Mouse (Mus musculus): ENCODE measurements at regions not wholly inside any gene's neighbourhood (a gene's known extent, or its start where the extent isn't known, plus 50 kb on each side); places are given as distances from the start of the nearest gene placed in this dataset.

DNA sequence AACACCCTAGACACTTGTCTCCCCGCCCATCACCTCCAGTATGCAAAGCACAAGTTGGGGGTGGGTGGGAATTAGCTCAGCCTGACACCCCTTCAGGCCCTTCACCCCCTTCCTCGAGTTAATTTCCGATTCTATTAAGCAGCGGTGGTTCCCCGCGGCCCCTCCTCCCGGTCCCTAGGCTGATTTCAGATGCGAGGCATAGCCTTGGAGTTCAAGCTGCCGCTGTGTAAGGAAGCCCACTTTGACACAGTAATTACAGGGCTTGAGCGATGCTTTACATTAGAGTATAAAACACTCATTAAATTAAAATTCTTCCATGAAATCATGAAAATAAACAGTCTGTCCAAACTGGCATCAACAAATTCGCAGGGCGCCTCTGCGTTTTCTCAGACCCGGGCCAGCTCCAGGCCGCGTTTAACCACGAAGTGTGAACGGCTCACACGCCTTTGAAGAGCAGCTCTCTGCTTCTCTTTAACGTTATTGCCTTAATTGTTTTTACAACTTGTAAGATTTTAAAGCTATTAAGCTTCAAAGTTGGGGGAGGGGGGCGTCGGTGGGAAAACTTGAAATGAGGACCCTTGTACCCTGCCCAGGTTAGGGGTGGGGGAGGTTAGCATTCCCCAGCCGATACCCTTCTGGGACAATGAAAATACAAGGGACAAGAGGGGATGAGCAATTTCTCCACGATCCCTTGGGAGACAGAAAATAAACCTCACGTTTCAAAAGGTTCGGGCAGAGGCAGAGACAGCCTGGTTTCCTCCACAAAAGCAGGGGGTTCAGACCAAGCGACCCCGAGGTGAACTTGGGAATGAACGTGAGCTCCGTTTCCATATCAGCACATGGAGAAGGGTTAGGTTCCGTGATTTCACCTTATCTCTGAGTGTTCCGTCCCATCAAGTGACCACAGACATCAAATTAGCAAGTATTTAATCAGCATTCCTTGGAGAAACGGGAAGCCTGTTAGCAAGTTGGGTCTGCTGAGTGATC, 114.4 kb downstream of the Dicer1 start:
- peak; percentile 54 for DNase-seq (ENCODE audit: low spot score)

DNA sequence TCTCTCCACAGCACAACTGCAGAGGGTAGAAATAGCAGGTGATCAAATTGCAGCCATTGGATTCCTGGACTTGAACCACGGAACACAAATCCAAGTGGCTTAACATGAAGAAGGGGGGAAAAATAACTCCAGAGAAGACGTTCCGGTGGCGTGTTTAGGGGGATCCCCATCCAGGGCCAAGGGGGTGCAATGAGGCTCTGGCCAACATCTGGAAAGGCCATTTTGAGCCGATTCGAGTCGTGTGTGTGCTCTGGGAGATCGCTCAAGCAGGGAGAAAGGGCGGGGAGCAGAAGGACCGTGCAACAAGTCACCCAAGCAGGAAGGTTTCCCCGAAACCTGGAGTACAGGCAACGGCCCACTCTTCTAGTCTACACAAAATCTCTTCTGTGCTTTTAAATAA, 115.3 kb downstream of the Dicer1 start:
- DNase-seq (ENCODE audit: low spot score) (no peak), ATAC-seq (ENCODE audit: low FRiP score) (no peak)
- Histone ChIP-seq H3K27me3 (ENCODE audit: control insufficient read depth, insufficient read depth, low read length) (no peaks in the 10 kb centered on the region), H3K4me2 (replicated peaks) (no peak overlapping the region), H3K27ac (no peak overlapping the region; the same call in 1 of the 2 replicates), H3K9ac (no peak overlapping the region), H3K4me1 (replicated peaks; ENCODE audit: control insufficient read depth, insufficient read depth, low read length) (peaks cover 21% of the 10 kb centered on the region; the same call in 1 of the 2 replicates), H3K4me3 (replicated peaks; ENCODE audit: low read length) (no peak overlapping the region), H3K9me3 (ENCODE audit: control insufficient read depth, low read length) (no peaks in the 10 kb centered on the region), H3K36me3 (replicated peaks; ENCODE audit: control insufficient read depth, insufficient read depth) (no peaks in the 10 kb centered on the region)
- 54% methylated on average over 12 of the region's 12 CpGs for WGBS

More for the DNA sequence above, 114.4 kb downstream of the Dicer1 start:
- no peak overlapping the region for H3K9ac ChIP-seq
- peaks cover 21% of the 10 kb centered on the region; the same call in 1 of the 2 replicates for H3K4me1 ChIP-seq (replicated peaks; ENCODE audit: control insufficient read depth, insufficient read depth, low read length)
- H3K27ac ChIP-seq, result no peak overlapping the region; the same call in none of the 2 replicates
- ATAC-seq (ENCODE audit: low FRiP score), result peak; percentile 64; the same call in 1 of the 2 replicates
- peak overlapping the region; percentile 37 for H3K4me2 ChIP-seq (replicated peaks)
- no peak overlapping the region for H3K4me3 ChIP-seq (replicated peaks; ENCODE audit: low read length)
- no peaks in the 10 kb centered on the region for H3K27me3 ChIP-seq (ENCODE audit: control insufficient read depth, insufficient read depth, low read length)
- no peaks in the 10 kb centered on the region for H3K9me3 ChIP-seq (ENCODE audit: control insufficient read depth, low read length)
- WGBS, result 10% methylated on average over 33 of the region's 33 CpGs
- H3K36me3 ChIP-seq (replicated peaks; ENCODE audit: control insufficient read depth, insufficient read depth), result no peaks in the 10 kb centered on the region

DNA sequence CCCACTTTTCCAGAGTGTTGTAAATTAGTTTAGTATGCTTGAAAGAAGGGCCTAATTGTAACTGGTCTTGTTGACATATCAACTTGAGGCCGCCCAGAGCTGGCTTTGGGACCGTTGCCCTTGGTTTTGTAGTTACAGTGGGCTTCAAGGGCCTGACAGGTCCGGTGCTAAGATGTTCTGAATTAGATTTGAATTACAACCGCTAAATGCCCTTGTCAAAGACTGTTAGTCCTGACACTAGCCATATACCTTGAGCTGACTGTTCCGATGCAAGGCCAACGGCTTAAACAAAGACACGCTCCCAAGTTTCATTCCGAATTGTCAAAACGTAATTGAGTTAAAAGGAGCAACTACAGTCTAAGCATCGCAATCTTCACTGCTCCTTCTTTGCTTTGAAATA, 116.9 kb downstream of the Dicer1 start:
- Histone ChIP-seq H3K27me3 (ENCODE audit: control insufficient read depth, insufficient read depth, low read length) (no peaks in the 10 kb centered on the region), H3K27ac (no peak overlapping the region), H3K4me3 (replicated peaks; ENCODE audit: low read length) (no peak overlapping the region), H3K9me3 (ENCODE audit: control insufficient read depth, low read length) (no peaks in the 10 kb centered on the region), H3K4me2 (replicated peaks) (no peak overlapping the region), H3K4me1 (replicated peaks; ENCODE audit: control insufficient read depth, insufficient read depth, low read length) (peaks cover 21% of the 10 kb centered on the region; the same call in 1 of the 2 replicates), H3K36me3 (replicated peaks; ENCODE audit: control insufficient read depth, insufficient read depth) (no peaks in the 10 kb centered on the region), H3K9ac (no peak overlapping the region)
- DNase-seq (ENCODE audit: low spot score) (no peak), ATAC-seq (ENCODE audit: low FRiP score) (no peak)
- 75% methylated on average over 10 of the region's 10 CpGs for WGBS

DNA sequence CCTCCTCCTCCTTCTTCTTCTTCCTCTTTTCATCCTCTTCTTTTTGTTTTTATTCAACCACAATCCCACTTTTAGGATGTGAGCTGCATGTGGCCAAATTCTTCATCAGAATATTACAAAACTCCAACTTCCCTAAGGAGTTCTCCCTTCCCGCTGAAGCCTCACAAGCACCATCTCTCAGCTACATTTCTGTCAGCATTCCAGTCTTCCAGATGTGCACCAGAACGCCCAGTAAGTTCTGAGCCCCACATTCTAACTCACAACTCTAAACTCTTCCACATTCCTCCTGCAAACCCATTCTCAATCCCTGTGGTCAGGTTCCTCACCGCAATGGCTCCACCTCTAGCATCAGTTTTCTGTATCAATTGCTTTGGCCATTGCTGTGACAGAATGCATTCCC, 121.2 kb downstream of the Dicer1 start:
- Histone ChIP-seq H3K36me3 (replicated peaks; ENCODE audit: control insufficient read depth, insufficient read depth) (no peaks in the 10 kb centered on the region), H3K4me1 (replicated peaks; ENCODE audit: control insufficient read depth, insufficient read depth, low read length) (0 out of 2 replicates have a peak, but pooled peaks cover 4% of the 10 kb centered on the region), H3K27ac (no peak overlapping the region), H3K27me3 (ENCODE audit: control insufficient read depth, insufficient read depth, low read length) (no peaks in the 10 kb centered on the region), H3K9me3 (ENCODE audit: control insufficient read depth, low read length) (no peaks in the 10 kb centered on the region), H3K4me2 (replicated peaks) (no peak overlapping the region), H3K9ac (no peak overlapping the region), H3K4me3 (replicated peaks; ENCODE audit: low read length) (no peak overlapping the region)
- ATAC-seq (ENCODE audit: low FRiP score) (no peak), DNase-seq (ENCODE audit: low spot score) (no peak)
- WGBS, result 91% methylated on average over 3 of the region's 3 CpGs

DNA sequence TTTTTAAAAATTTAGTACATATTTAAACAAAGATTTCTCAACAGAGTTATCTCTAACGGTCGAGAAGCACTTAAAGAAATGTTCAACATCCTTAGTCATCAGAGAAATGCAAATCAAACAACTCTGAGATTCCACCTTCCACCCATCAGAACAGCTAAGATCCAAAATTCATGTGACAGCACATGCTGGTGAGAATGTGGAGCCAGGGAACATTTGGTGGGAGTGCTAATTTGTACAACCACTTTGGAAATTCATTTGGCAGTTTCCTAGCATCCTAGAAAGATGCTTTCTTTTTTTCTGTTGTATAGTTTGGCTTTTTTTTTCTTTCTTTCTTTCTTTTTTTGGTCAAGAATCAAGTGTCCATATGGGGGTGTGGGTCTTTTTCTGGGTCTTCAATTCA, 122.3 kb downstream of the Dicer1 start:
- no peak for ATAC-seq (ENCODE audit: low FRiP score)
- WGBS, result 96% methylated on average over 2 of the region's 2 CpGs
- DNase-seq (ENCODE audit: low spot score), result no peak

DNA sequence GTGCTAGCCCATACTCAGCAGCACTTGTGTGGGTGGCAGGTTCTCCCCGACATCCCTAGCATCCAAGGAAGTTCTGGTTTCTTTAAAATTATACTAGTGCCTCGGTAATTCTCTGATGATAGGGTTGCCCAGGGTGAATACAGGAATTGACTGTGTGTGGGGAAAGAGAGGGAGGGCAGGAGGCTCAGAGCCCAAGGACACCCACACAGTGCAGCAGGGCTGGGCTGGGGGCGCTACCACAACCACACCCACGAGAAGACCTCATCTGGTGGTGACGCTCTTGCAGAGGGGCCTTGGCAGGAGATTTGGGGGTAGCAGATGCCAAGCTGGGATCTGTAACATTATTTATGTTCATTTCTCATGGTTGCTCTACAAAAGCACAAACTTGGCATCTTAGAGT, 125.7 kb downstream of the Dicer1 start:
- Histone ChIP-seq H3K36me3 (replicated peaks; ENCODE audit: control insufficient read depth, insufficient read depth) (no peaks in the 10 kb centered on the region), H3K4me3 (replicated peaks; ENCODE audit: low read length) (no peak overlapping the region), H3K9ac (no peak overlapping the region), H3K4me1 (replicated peaks; ENCODE audit: control insufficient read depth, insufficient read depth, low read length) (no peaks in the 10 kb centered on the region), H3K27ac (no peak overlapping the region), H3K4me2 (replicated peaks) (no peak overlapping the region), H3K27me3 (ENCODE audit: control insufficient read depth, insufficient read depth, low read length) (no peaks in the 10 kb centered on the region), H3K9me3 (ENCODE audit: control insufficient read depth, low read length) (no peaks in the 10 kb centered on the region)
- ATAC-seq (ENCODE audit: low FRiP score) (no peak), DNase-seq (ENCODE audit: low spot score) (no peak)
- WGBS, result 95% methylated on average over 5 of the region's 5 CpGs

More for the DNA sequence above, 122.3 kb downstream of the Dicer1 start:
- no peak overlapping the region for H3K4me3 ChIP-seq (replicated peaks; ENCODE audit: low read length)
- H3K4me2 ChIP-seq (replicated peaks), result no peak overlapping the region
- H3K27ac ChIP-seq, result no peak overlapping the region
- H3K36me3 ChIP-seq (replicated peaks; ENCODE audit: control insufficient read depth, insufficient read depth), result no peaks in the 10 kb centered on the region
- H3K9me3 ChIP-seq (ENCODE audit: control insufficient read depth, low read length), result no peaks in the 10 kb centered on the region
- H3K4me1 ChIP-seq (replicated peaks; ENCODE audit: control insufficient read depth, insufficient read depth, low read length), result 0 out of 2 replicates have a peak, but pooled peaks cover 4% of the 10 kb centered on the region
- H3K27me3 ChIP-seq (ENCODE audit: control insufficient read depth, insufficient read depth, low read length), result no peaks in the 10 kb centered on the region
- H3K9ac ChIP-seq, result no peak overlapping the region

DNA sequence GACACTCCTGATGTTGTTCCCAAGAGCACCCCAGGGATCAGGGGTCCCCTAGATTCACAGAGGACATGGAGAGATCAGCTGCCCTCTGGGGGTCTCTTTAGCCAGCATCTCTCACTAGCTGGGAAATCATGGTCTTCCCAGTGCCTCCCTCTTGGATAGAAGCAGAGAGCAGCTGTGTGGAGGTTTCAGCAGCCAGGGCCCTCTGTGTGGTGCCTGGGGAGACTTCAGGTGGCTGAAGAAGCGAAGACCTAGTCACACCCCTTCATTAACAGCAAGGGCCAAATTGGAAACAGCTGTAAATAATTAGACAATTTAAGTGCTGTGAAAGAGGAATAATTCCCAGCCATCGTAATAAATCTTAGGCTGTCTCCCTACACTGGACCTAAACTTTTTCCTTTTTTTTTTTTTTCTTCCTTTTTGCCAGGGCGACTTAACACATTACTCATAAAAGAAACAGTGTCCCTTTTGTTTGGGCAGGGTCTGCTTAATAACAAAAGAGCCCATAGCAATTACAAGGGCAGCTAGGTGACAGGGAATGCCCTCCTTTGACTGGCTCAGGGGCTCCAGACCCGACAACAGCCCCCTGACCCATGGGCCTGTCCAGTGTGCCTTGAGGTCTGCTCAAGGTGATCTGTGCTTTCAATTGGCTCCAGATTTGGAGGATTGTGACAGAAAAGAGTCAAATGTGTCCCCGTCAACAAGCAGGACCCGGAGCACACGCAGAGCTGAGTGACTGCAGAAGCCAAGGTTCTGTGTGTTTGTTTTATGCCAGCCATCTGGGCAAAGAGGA, 127.7 kb downstream of the Dicer1 start:
- DNase-seq (ENCODE audit: low spot score) (no peak), ATAC-seq (ENCODE audit: low FRiP score) (no peak)
- 55% methylated on average over 7 of the region's 7 CpGs for WGBS
- Histone ChIP-seq H3K36me3 (replicated peaks; ENCODE audit: control insufficient read depth, insufficient read depth) (no peaks in the 10 kb centered on the region), H3K4me3 (replicated peaks; ENCODE audit: low read length) (no peak overlapping the region), H3K4me1 (replicated peaks; ENCODE audit: control insufficient read depth, insufficient read depth, low read length) (no peaks in the 10 kb centered on the region), H3K9ac (no peak overlapping the region), H3K27me3 (ENCODE audit: control insufficient read depth, insufficient read depth, low read length) (no peaks in the 10 kb centered on the region), H3K4me2 (replicated peaks) (no peak overlapping the region), H3K27ac (no peak overlapping the region), H3K9me3 (ENCODE audit: control insufficient read depth, low read length) (no peaks in the 10 kb centered on the region)

DNA sequence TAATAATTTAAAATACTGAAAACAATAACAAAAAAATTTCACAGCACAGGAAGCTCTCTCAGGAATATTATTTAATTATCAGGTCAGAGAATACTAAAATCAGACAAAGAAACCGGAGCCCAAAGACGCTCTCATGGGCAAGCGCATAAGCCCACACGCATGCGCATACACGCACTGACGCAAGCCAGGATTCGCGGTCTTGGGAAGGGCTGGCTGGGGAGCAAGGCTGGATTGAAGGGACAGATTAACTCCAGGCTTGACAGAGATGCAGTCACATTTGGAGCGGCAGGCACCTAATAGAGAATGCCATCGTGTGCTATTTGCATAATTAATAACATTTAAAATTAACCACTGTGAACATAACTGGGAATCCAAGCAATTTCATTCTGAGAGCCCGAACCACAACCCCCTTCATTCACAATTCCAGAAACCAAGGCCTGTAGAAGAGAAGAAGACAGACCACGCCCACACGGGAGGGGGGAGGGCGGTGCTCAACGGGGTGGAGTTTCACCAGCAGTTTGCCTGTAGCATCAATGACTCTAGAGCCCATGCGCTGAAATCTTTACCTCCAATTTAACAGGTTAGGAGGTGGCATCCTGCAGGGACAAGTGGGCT, 134.5 kb downstream of the Dicer1 start:
- H3K9ac ChIP-seq, result peak overlapping the region; percentile 50
- peak; percentile 90 for DNase-seq (ENCODE audit: low spot score)
- H3K4me2 ChIP-seq (replicated peaks), result peak overlapping the region; percentile 50
- 7% methylated on average over 17 of the region's 17 CpGs for WGBS
- no peaks in the 10 kb centered on the region for H3K27me3 ChIP-seq (ENCODE audit: control insufficient read depth, insufficient read depth, low read length)
- no peaks in the 10 kb centered on the region for H3K36me3 ChIP-seq (replicated peaks; ENCODE audit: control insufficient read depth, insufficient read depth)
- H3K9me3 ChIP-seq (ENCODE audit: control insufficient read depth, low read length), result no peaks in the 10 kb centered on the region
- no peaks in the 10 kb centered on the region; the same call in 1 of the 2 replicates for H3K4me1 ChIP-seq (replicated peaks; ENCODE audit: control insufficient read depth, insufficient read depth, low read length)
- ATAC-seq (ENCODE audit: low FRiP score), result peak; percentile 92
- peak overlapping the region; percentile 93 for H3K27ac ChIP-seq
- peak overlapping the region; percentile 17; the same call in 1 of the 2 replicates for H3K4me3 ChIP-seq (replicated peaks; ENCODE audit: low read length)

DNA sequence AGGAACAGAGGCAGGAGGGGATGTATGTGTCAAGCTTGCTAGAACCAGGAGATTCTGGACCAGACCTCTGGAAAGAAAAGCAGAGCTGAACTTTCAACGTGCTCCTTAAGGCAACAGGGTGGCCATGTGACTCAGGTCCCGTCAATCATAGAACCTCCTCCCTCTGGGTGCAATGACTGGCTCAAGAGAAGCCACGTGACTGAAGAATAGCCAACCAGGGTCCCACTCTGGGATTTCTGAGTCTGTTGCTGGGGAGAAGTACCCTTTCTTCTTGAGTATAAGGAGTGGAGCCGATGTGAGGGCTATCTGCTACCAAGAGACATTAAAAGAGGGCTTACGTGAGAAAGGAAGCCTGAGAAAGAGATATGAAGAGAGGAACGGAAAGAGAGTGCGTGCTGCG, 137.5 kb downstream of the Dicer1 start:
- 71% methylated on average over 8 of the region's 8 CpGs for WGBS
- no peak for DNase-seq (ENCODE audit: low spot score)

More for the DNA sequence above, 137.5 kb downstream of the Dicer1 start:
- Histone ChIP-seq H3K4me2 (replicated peaks) (no peak overlapping the region), H3K27ac (no peak overlapping the region), H3K9me3 (ENCODE audit: control insufficient read depth, low read length) (no peaks in the 10 kb centered on the region), H3K4me3 (replicated peaks; ENCODE audit: low read length) (no peak overlapping the region), H3K36me3 (replicated peaks; ENCODE audit: control insufficient read depth, insufficient read depth) (no peaks in the 10 kb centered on the region), H3K9ac (no peak overlapping the region), H3K27me3 (ENCODE audit: control insufficient read depth, insufficient read depth, low read length) (no peaks in the 10 kb centered on the region), H3K4me1 (replicated peaks; ENCODE audit: control insufficient read depth, insufficient read depth, low read length) (no peaks in the 10 kb centered on the region; the same call in 1 of the 2 replicates)
- ATAC-seq (ENCODE audit: low FRiP score), result no peak
